Mouse (Mus musculus): ENCODE measurements around the gene Mrps10. TPM values are rescaled to one million over a fixed set of nuclear protein-coding genes. Genes with fewer than 3 reads are reported as not detected.
"Not testable (repeated sequence)": the region's sequence is repeated elsewhere in the genome, so short reads cannot be mapped to it uniquely, and the experiment has no call there.

The Mrps10 gene
- polyA plus RNA-seq, 1 experiment from 2014 or later = 75.8 TPM

GRCm38 (mm10) chr17:47332664-47333063 is 36.0 kb upstream of the Mrps10 start:
- H3K4me2 ChIP-seq; H3K4me1 ChIP-seq (replicated peaks); H3K9me3 ChIP-seq; H3K9ac ChIP-seq (replicated peaks); ATAC-seq (ENCODE audit: insufficient number of reproducible peaks, insufficient read depth, low FRiP score, low TSS enrichment, low read depth); H3K27me3 ChIP-seq; H3K27ac ChIP-seq; H3K4me3 ChIP-seq (replicated peaks): not testable (repeated sequence)
- peaks cover 85% of the 10 kb centered on the region for H3K36me3 ChIP-seq
- 57% methylated on average over 5 of the region's 5 CpGs for WGBS

GRCm38 (mm10) chr17:47333409-47333808 is 35.3 kb upstream of the Mrps10 start:
- 19% methylated on average over 2 of the region's 2 CpGs for WGBS
- Histone ChIP-seq H3K27me3 (no peaks in the 10 kb centered on the region), H3K4me2 (no peak overlapping the region), H3K4me3 (replicated peaks) (no peak overlapping the region), H3K9me3 (no peaks in the 10 kb centered on the region), H3K36me3 (peaks cover 85% of the 10 kb centered on the region), H3K27ac (no peak overlapping the region; the same call in 1 of the 2 replicates), H3K9ac (replicated peaks) (no peak overlapping the region), H3K4me1 (replicated peaks) (no peaks in the 10 kb centered on the region; the same call in 1 of the 2 replicates)
- peak; percentile 49; the same call in 1 of the 2 replicates for ATAC-seq (ENCODE audit: insufficient number of reproducible peaks, insufficient read depth, low FRiP score, low TSS enrichment, low read depth)

- Histone ChIP-seq H3K9ac (replicated peaks) (no peak overlapping the region), H3K27me3 (no peaks in the 10 kb centered on the region), H3K4me2 (no peak overlapping the region), H3K4me3 (replicated peaks) (no peak overlapping the region), H3K9me3 (peaks cover 19% of the 10 kb centered on the region), H3K36me3 (peaks cover 94% of the 10 kb centered on the region), H3K27ac (no peak overlapping the region), H3K4me1 (replicated peaks) (no peaks in the 10 kb centered on the region)
- WGBS = 81% methylated on average over 2 of the region's 2 CpGs
- ATAC-seq (ENCODE audit: insufficient number of reproducible peaks, insufficient read depth, low FRiP score, low TSS enrichment, low read depth) = no peak
These were observed 25.6 kb upstream of the Mrps10 start for GRCm38 (mm10) chr17:47343121-47343520.

GRCm38 (mm10) chr17:47349721-47350319 is 18.9 kb upstream of the Mrps10 start:
- 86% methylated on average over 3 of the region's 3 CpGs for WGBS
- no peaks in the 10 kb centered on the region for H3K27me3 ChIP-seq
- H3K4me2 ChIP-seq = no peak overlapping the region
- no peak overlapping the region for H3K9ac ChIP-seq (replicated peaks)
- no peaks in the 10 kb centered on the region for H3K4me1 ChIP-seq (replicated peaks)
- no peak overlapping the region for H3K27ac ChIP-seq
- no peak overlapping the region for H3K4me3 ChIP-seq (replicated peaks)
- no peak for ATAC-seq (ENCODE audit: insufficient number of reproducible peaks, insufficient read depth, low FRiP score, low TSS enrichment, low read depth)
- H3K36me3 ChIP-seq = peaks cover 99% of the 10 kb centered on the region
- peaks cover 42% of the 10 kb centered on the region for H3K9me3 ChIP-seq

GRCm38 (mm10) chr17:47359964-47360363 is 8.7 kb upstream of the Mrps10 start:
- H3K4me1 ChIP-seq (replicated peaks) = no peaks in the 10 kb centered on the region
- no peak overlapping the region for H3K27ac ChIP-seq
- no peak overlapping the region for H3K9ac ChIP-seq (replicated peaks)
- peaks cover 56% of the 10 kb centered on the region for H3K36me3 ChIP-seq
- no peak overlapping the region for H3K4me3 ChIP-seq (replicated peaks)
- no peaks in the 10 kb centered on the region for H3K27me3 ChIP-seq
- 54% methylated on average over 6 of the region's 6 CpGs for WGBS
- no peak for ATAC-seq (ENCODE audit: insufficient number of reproducible peaks, insufficient read depth, low FRiP score, low TSS enrichment, low read depth)
- no peaks in the 10 kb centered on the region for H3K9me3 ChIP-seq
- H3K4me2 ChIP-seq = no peak overlapping the region

GRCm38 (mm10) chr17:47361343-47361742 is 7.3 kb upstream of the Mrps10 start:
- H3K4me1 ChIP-seq (replicated peaks) = no peaks in the 10 kb centered on the region
- no peaks in the 10 kb centered on the region for H3K27me3 ChIP-seq
- no peak overlapping the region for H3K9ac ChIP-seq (replicated peaks)
- no peaks in the 10 kb centered on the region for H3K9me3 ChIP-seq
- no peak for ATAC-seq (ENCODE audit: insufficient number of reproducible peaks, insufficient read depth, low FRiP score, low TSS enrichment, low read depth)
- H3K27ac ChIP-seq = no peak overlapping the region
- peaks cover 42% of the 10 kb centered on the region for H3K36me3 ChIP-seq
- H3K4me2 ChIP-seq = no peak overlapping the region
- no peak overlapping the region for H3K4me3 ChIP-seq (replicated peaks)
- 86% methylated on average over 11 of the region's 11 CpGs for WGBS

- Histone ChIP-seq H3K36me3 (peaks cover 23% of the 10 kb centered on the region), H3K4me1 (replicated peaks) (peaks cover 10% of the 10 kb centered on the region), H3K9ac (replicated peaks) (peak overlapping the region; percentile 66), H3K4me2 (peak overlapping the region; percentile 84), H3K27me3 (peaks cover 7% of the 10 kb centered on the region; the same call in 1 of the 2 replicates), H3K27ac (peak overlapping the region; percentile 62; the same call in 1 of the 2 replicates), H3K4me3 (replicated peaks) (peak overlapping the region; percentile 75), H3K9me3 (no peaks in the 10 kb centered on the region)
- no peak for ATAC-seq (ENCODE audit: insufficient number of reproducible peaks, insufficient read depth, low FRiP score, low TSS enrichment, low read depth)
- 3% methylated on average over 20 of the region's 20 CpGs for WGBS
These were observed 378 bp downstream of the Mrps10 start for GRCm38 (mm10) chr17:47369087-47369443.

GRCm38 (mm10) chr17:47371451-47371850 is 2.8 kb downstream of the Mrps10 start:
- Histone ChIP-seq H3K36me3 (peaks cover 47% of the 10 kb centered on the region), H3K27ac (no peak overlapping the region), H3K9me3 (no peaks in the 10 kb centered on the region), H3K27me3 (peaks cover 7% of the 10 kb centered on the region; the same call in 1 of the 2 replicates), H3K4me1 (replicated peaks) (peaks cover 10% of the 10 kb centered on the region), H3K4me3 (replicated peaks) (no peak overlapping the region), H3K9ac (replicated peaks) (no peak overlapping the region), H3K4me2 (no peak overlapping the region)
- ATAC-seq (ENCODE audit: insufficient number of reproducible peaks, insufficient read depth, low FRiP score, low TSS enrichment, low read depth) = peak; percentile 45; the same call in 1 of the 2 replicates
- WGBS = 16% methylated on average over 4 of the region's 4 CpGs

- Histone ChIP-seq H3K4me3 (replicated peaks) (no peak overlapping the region), H3K9me3 (no peaks in the 10 kb centered on the region), H3K27ac (no peak overlapping the region), H3K36me3 (peaks cover 71% of the 10 kb centered on the region), H3K4me1 (replicated peaks) (peaks cover 10% of the 10 kb centered on the region), H3K4me2 (no peak overlapping the region), H3K9ac (replicated peaks) (no peak overlapping the region), H3K27me3 (no peaks in the 10 kb centered on the region)
- ATAC-seq (ENCODE audit: insufficient number of reproducible peaks, insufficient read depth, low FRiP score, low TSS enrichment, low read depth) = no peak
- 45% methylated on average over 6 of the region's 6 CpGs for WGBS
These were observed 5.3 kb downstream of the Mrps10 start for GRCm38 (mm10) chr17:47373991-47374390.

- H3K4me3 ChIP-seq (replicated peaks) = no peak overlapping the region
- no peak for ATAC-seq (ENCODE audit: insufficient number of reproducible peaks, insufficient read depth, low FRiP score, low TSS enrichment, low read depth)
- H3K36me3 ChIP-seq = peaks cover 98% of the 10 kb centered on the region
- WGBS = 91% methylated on average over 6 of the region's 6 CpGs
- no peak overlapping the region for H3K27ac ChIP-seq
- H3K4me2 ChIP-seq = no peak overlapping the region
- no peaks in the 10 kb centered on the region for H3K9me3 ChIP-seq
- no peak overlapping the region for H3K9ac ChIP-seq (replicated peaks)
- H3K27me3 ChIP-seq = no peaks in the 10 kb centered on the region
- no peaks in the 10 kb centered on the region for H3K4me1 ChIP-seq (replicated peaks)
These were observed 8.1 kb downstream of the Mrps10 start for GRCm38 (mm10) chr17:47376779-47377280.

- no peak overlapping the region for H3K4me2 ChIP-seq
- no peak overlapping the region for H3K9ac ChIP-seq (replicated peaks)
- H3K27ac ChIP-seq = no peak overlapping the region
- no peaks in the 10 kb centered on the region for H3K27me3 ChIP-seq
- 85% methylated on average over 15 of the region's 15 CpGs for WGBS
- H3K36me3 ChIP-seq = peaks cover 88% of the 10 kb centered on the region
- no peaks in the 10 kb centered on the region for H3K9me3 ChIP-seq
- H3K4me1 ChIP-seq (replicated peaks) = no peaks in the 10 kb centered on the region
- ATAC-seq (ENCODE audit: insufficient number of reproducible peaks, insufficient read depth, low FRiP score, low TSS enrichment, low read depth) = no peak
- no peak overlapping the region for H3K4me3 ChIP-seq (replicated peaks)
These were observed 9.4 kb downstream of the Mrps10 start for GRCm38 (mm10) chr17:47378133-47378532.

GRCm38 (mm10) chr17:47381917-47382316 is 13.2 kb downstream of the Mrps10 start:
- no peak overlapping the region for H3K4me3 ChIP-seq (replicated peaks)
- H3K27me3 ChIP-seq = no peaks in the 10 kb centered on the region
- WGBS = 90% methylated on average over 11 of the region's 11 CpGs
- no peak overlapping the region for H3K27ac ChIP-seq
- H3K9me3 ChIP-seq = peaks cover 6% of the 10 kb centered on the region; the same call in 1 of the 2 replicates
- H3K4me2 ChIP-seq = no peak overlapping the region
- ATAC-seq (ENCODE audit: insufficient number of reproducible peaks, insufficient read depth, low FRiP score, low TSS enrichment, low read depth) = no peak
- no peaks in the 10 kb centered on the region for H3K4me1 ChIP-seq (replicated peaks)
- peaks cover 51% of the 10 kb centered on the region for H3K36me3 ChIP-seq
- no peak overlapping the region for H3K9ac ChIP-seq (replicated peaks)
